Mouse (Mus musculus) intestine, embryonic 14.5 days (tissue): ENCODE measurements around the gene Ppil1. TPM values are rescaled to one million over a fixed set of nuclear protein-coding genes. Genes with fewer than 3 reads are reported as not detected.

Experiments
- ATAC-seq: fragments of 200-750 bp; cut with Nextera tagmentation; replicated peaks from 2 replicates; pipeline ENCODE4 v1.8.0; 2017; ENCODE audit warnings: low read depth, moderate number of reproducible peaks, moderate TSS enrichment, moderate library complexity; ENCODE audit not compliant: low FRiP score, low TSS enrichment
- DNase-seq: peaks from one replicate; pipeline ENCODE4 v3.0.0-alpha.2; 2018; ENCODE audit warnings: low spot score
- H3K27ac ChIP-seq: fragments of 300-500 bp; sonication (generic); 2 replicates; pipeline ENCODE4 v1.5.1; 2014; ENCODE audit warnings: low read depth, mild to moderate bottlenecking, control low read depth
- H3K27me3 ChIP-seq: fragments of 300-500 bp; sonication (generic); replicated peaks from 2 replicates; pipeline ENCODE4 v1.6.1; 2014; ENCODE audit warnings: low read length, control low read depth; ENCODE audit not compliant: control insufficient read depth, insufficient read depth
- H3K36me3 ChIP-seq: fragments of 300-500 bp; sonication (generic); 2 replicates; pipeline ENCODE4 v1.6.1; 2014; ENCODE audit warnings: low read length, control low read depth; ENCODE audit not compliant: control insufficient read depth, insufficient read depth
- H3K4me1 ChIP-seq: fragments of 300-500 bp; sonication (generic); replicated peaks from 2 replicates; pipeline ENCODE4 v1.6.1; 2014; ENCODE audit warnings: low read length, control low read depth, mixed read lengths; ENCODE audit not compliant: control insufficient read depth, insufficient read depth
- H3K4me2 ChIP-seq: fragments of 300-500 bp; sonication (generic); 2 replicates; pipeline ENCODE4 v1.6.1; 2014; ENCODE audit warnings: low read length
- H3K4me3 ChIP-seq: fragments of 300-500 bp; sonication (generic); 2 replicates; pipeline ENCODE4 v1.5.1; 2014; ENCODE audit warnings: low read depth, low read length, control low read depth, mixed read lengths
- H3K9ac ChIP-seq: fragments of 300-500 bp; sonication (generic); 2 replicates; pipeline ENCODE4 v1.6.1; 2014; ENCODE audit warnings: mild to moderate bottlenecking, low read length
- H3K9me3 ChIP-seq: fragments of 300-500 bp; sonication (generic); 2 replicates; pipeline ENCODE4 v1.6.1; 2016; ENCODE audit warnings: low read length, control low read depth; ENCODE audit not compliant: control insufficient read depth
- WGBS: fragments of 180-500 bp; shearing (Covaris S2); extraction: QIAGEN DNeasy Blood & Tissue Kit; methylation state at CpG from one replicate; pipeline ENCODE4 v1.1.7; 2014; 5-methylcytosine and 5-hydroxymethylcytosine counted together
- polyA plus RNA-seq: library from polyadenylated mRNA; unstranded; fragments of >200 nt; fragmentation: Nextera tagmentation; extraction: Ambion mirVana; gene quantifications from 2 replicates; pipeline ENCODE4 v1.2.1, GENCODE M21; 2014

The Ppil1 gene
- polyA plus RNA-seq, 1 experiment from 2014 or later: 165 TPM

GRCm38 (mm10) chr17:29293807-29294605 lies 30.0 kb upstream of the Ppil1 start:
- Histone ChIP-seq H3K9ac (no peak overlapping the region), H3K27ac (no peak overlapping the region), H3K27me3 (no peaks in the 10 kb centered on the region), H3K36me3 (peaks cover 27% of the 10 kb centered on the region), H3K4me1 (peaks cover 8% of the 10 kb centered on the region), H3K4me3 (no peak overlapping the region), H3K9me3 (no peaks in the 10 kb centered on the region), H3K4me2 (no peak overlapping the region)
- WGBS: 75% methylated on average over 9 of the region's 9 CpGs
- ATAC-seq (no peak), DNase-seq (no peak)

DNA sequence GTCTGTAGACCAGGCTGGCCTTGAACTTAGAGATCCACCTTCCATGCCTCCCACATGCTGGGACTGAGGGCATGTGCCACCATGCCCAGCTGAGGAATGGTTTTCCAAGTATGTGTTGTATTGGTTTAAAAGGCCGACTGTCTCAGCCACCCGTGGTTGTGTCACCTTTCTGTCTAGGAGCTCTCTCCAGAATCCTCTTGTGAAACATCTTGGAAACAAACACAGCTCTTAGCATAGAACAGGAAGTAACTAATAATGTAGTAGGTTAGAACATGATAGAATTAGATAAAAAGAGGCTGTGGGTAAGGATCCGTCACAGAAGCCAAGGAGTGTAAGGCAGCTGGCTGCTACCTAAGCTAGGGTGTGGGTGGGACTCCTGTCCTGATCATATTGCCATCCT lies 29.0 kb upstream of the Ppil1 start:
- Histone ChIP-seq H3K4me2 (no peak overlapping the region), H3K27ac (no peak overlapping the region), H3K9me3 (no peaks in the 10 kb centered on the region), H3K36me3 (peaks cover 18% of the 10 kb centered on the region), H3K27me3 (no peaks in the 10 kb centered on the region), H3K9ac (no peak overlapping the region), H3K4me3 (no peak overlapping the region), H3K4me1 (peaks cover 8% of the 10 kb centered on the region)
- no peak for DNase-seq
- 80% methylated on average over 3 of the region's 3 CpGs for WGBS
- ATAC-seq: no peak

DNA sequence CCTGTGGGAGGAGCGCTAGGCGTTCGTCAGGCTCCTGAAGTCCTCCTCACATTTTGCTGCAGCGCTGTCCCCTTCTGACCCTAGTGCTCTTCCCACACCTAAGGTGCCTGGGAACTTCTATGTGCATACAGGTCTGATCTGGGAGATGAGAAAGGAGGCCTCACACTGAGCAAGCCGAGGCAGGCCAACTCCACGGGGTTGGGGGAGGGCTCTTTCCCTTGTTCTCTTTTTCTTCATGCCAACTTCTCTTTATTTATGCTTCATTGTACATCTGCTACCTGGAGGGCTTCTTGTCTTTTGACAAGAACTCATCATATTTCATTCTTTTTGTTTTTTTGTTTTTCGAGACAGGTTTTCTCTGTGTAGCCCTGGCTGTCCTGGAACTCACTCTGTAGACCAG lies 27.8 kb upstream of the Ppil1 start:
- no peaks in the 10 kb centered on the region for H3K9me3 ChIP-seq
- no peak overlapping the region for H3K27ac ChIP-seq
- no peak overlapping the region for H3K4me3 ChIP-seq
- ATAC-seq (no peak), DNase-seq (no peak)
- H3K27me3 ChIP-seq: no peaks in the 10 kb centered on the region
- WGBS: 88% methylated on average over 7 of the region's 7 CpGs
- no peak overlapping the region for H3K4me2 ChIP-seq
- H3K9ac ChIP-seq: no peak overlapping the region
- H3K4me1 ChIP-seq: 0 out of 2 replicates have a peak, but pooled peaks cover 4% of the 10 kb centered on the region
- peaks cover 18% of the 10 kb centered on the region for H3K36me3 ChIP-seq

DNA sequence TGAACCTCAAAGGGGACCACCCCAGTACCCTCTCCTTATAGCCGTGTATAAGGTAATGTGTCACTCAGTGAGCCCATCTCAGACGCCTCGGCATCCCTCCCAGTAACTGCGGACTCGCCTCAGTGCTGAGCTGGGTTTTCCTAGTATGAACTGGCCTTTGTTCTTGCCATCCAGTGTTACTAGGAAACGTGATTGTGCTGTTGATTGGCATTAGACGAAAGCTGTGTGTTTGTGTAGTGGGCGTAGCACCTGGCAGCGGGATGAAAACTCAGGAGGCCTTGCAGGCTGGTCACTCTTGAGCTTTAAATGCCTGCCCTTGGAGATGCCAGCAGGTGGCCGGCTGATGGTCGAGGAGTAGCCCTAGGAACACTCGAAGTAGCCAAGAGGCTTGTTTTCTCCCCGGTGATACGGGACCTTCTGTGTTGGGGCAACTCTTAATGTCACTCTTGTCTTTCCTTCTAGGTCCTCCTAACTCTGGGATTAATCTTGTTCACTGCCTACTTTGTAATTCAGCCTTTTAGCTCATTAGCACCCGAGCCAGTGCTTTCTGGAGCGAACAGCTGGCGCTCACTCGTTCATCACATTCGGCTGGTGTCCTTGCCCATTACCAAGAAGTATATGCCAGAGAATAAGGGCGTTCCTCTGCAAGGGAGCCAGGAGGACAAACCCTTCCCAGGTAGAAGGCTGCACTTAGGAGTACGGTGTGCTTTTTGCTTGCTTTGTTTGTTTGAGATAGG lies 18.4 kb upstream of the Ppil1 start:
- 75% methylated on average over 21 of the region's 21 CpGs for WGBS
- Histone ChIP-seq H3K27me3 (no peaks in the 10 kb centered on the region), H3K4me2 (no peak overlapping the region), H3K4me1 (no peaks in the 10 kb centered on the region), H3K9me3 (no peaks in the 10 kb centered on the region), H3K4me3 (no peak overlapping the region), H3K27ac (no peak overlapping the region), H3K36me3 (peaks cover 31% of the 10 kb centered on the region), H3K9ac (no peak overlapping the region)
- ATAC-seq (no peak), DNase-seq (no peak)

DNA sequence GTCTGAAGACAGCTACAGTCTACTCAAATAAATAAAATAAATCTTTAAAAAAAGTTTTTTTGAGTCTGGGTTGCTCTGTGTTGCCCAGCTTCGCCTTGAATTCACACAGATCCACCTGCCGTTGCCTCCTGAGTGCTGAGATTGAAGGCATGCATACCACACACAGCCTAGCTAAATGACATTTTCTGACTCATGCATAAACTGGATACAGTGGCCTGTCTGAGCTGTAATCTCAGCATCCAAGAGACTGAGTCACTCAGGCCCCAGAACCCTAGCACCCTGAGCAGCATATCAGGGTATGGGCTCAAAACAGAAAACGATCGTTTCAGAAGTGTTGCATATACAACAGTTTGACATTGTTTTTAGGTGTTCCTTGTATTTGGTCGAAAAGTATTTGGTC lies 17.6 kb upstream of the Ppil1 start:
- ATAC-seq: no peak
- no peak for DNase-seq
- Histone ChIP-seq H3K9me3 (no peaks in the 10 kb centered on the region), H3K4me2 (no peak overlapping the region), H3K36me3 (peaks cover 31% of the 10 kb centered on the region), H3K4me1 (no peaks in the 10 kb centered on the region), H3K27me3 (no peaks in the 10 kb centered on the region), H3K9ac (no peak overlapping the region), H3K4me3 (no peak overlapping the region), H3K27ac (no peak overlapping the region)
- WGBS: 83% methylated on average over 5 of the region's 5 CpGs

DNA sequence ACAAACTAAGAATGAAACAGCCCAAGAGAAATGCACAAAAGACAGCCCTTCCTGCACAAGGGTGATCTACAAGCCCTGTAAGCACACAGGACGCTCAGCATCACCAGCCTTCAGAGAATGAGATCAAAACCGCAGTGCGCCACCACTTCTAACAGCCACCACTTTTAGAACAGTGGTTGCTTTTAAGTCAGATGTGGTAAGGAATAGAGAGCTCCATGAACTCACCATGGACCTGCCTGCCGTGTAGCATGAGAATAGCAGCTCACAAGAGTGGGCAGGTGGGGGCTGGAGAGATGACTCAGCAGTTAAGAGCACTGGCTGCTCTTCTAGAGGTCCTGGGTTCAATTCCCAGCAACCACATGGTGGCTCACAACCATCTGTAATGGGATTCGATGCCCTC lies 16.4 kb upstream of the Ppil1 start:
- DNase-seq (no peak), ATAC-seq (no peak)
- no peak overlapping the region for H3K4me2 ChIP-seq
- H3K36me3 ChIP-seq: peaks cover 31% of the 10 kb centered on the region
- 95% methylated on average over 5 of the region's 5 CpGs for WGBS
- no peak overlapping the region for H3K9ac ChIP-seq
- no peaks in the 10 kb centered on the region for H3K27me3 ChIP-seq
- no peaks in the 10 kb centered on the region for H3K4me1 ChIP-seq
- no peak overlapping the region for H3K27ac ChIP-seq
- no peak overlapping the region for H3K4me3 ChIP-seq
- H3K9me3 ChIP-seq: no peaks in the 10 kb centered on the region

DNA sequence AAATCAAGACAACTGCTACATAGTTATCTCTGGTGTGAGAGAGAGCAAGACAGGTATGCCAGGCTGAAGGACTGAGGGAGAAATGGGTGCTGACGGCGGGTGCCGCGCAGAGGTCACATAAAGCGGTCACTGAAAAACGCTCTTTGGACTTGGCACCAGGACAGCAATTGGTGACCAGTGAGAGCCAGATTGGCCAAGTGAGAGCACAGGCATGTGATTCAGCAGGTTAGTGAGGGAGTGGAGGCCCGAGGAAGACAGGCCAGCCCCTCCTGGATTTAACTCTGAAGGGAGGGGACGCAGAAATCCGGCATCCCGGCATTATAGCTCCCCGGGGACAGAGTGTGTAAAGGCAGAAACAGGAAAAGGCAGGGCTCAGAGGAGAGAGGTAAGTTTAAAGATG lies 9.9 kb upstream of the Ppil1 start:
- 75% methylated on average over 11 of the region's 11 CpGs for whole genome bisulfite sequencing
- Histone ChIP-seq H3K4me2 (no peak overlapping the region), H3K9me3 (no peaks in the 10 kb centered on the region), H3K4me3 (no peak overlapping the region), H3K27ac (no peak overlapping the region), H3K9ac (no peak overlapping the region), H3K27me3 (no peaks in the 10 kb centered on the region), H3K36me3 (peaks cover 1% of the 10 kb centered on the region; the same call in 1 of the 2 replicates), H3K4me1 (peaks cover 8% of the 10 kb centered on the region)
- ATAC-seq: no peak
- no peak for DNase-seq

- 72% methylated on average over 7 of the region's 7 CpGs for WGBS
- no peak overlapping the region for H3K4me3 ChIP-seq
- no peak for ATAC-seq
- peaks cover 10% of the 10 kb centered on the region for H3K4me1 ChIP-seq
- no peak for DNase-seq
- H3K9me3 ChIP-seq: no peaks in the 10 kb centered on the region
- no peak overlapping the region for H3K9ac ChIP-seq
- H3K4me2 ChIP-seq: no peak overlapping the region
- H3K36me3 ChIP-seq: no peaks in the 10 kb centered on the region
- H3K27ac ChIP-seq: no peak overlapping the region
- H3K27me3 ChIP-seq: no peaks in the 10 kb centered on the region
Observed at GRCm38 (mm10) chr17:29273156-29273555, 9.2 kb upstream of the Ppil1 start.
